Comparison of ENCODE assay signal across 13 mouse cellular contexts in the genomic region with DNA sequence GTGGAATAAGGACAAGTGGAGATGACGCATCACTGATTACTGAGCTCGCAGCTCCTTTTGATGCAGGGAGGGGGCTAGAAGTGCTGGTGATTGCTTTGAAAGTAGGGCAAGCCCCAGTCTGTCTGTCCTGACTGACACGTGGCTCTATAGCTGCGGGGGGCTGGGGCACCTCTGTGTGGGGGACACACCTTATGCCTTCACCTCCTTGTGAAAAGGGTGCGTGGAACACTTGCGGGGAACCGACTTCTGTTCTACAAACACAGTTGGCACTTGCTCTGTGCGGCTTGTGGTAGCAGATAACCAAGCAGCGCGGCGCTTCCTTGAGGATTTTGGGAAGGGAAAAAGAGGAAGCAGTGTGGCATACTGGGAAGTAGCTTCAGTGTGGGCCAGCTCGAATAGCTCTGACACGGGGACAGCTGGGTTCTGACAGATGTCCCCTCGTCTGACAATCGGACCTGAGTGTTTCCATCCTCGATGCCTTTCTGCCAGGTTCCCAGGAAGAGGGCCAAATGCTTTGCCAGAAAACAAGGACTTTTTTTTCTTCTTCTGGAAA.
DNase-seq lines count a peak whose midpoint lies in the region; ATAC-seq and TF ChIP-seq lines count a peak whose summit lies in the region.
"Had no signal": no experiment of that assay in that cellular context is flagged by ENCODE, and none has a peak within 500 bp of the region (broad histone marks: within the 10 kb centered on the region; RNA-seq: fewer than 3 reads in every experiment).

No protein-coding gene starts in this region.

- no peak overlapping the region for H3K9ac ChIP-seq in liver, postnatal 0 days (replicated peaks)
- H3K9ac ChIP-seq: intestine, embryonic 15.5 days; liver, embryonic 13.5 days had no signal

- ATAC-seq in liver, postnatal 0 days, result no peak
- ATAC-seq: intestine, embryonic 15.5 days; Patski had no signal

- peak; percentile 9 for DNase-seq in gastrocnemius, postnatal 10 days
- DNase-seq in gastrocnemius, postnatal 36 days, result no peak
- peak; percentile 74 for DNase-seq in left cerebral cortex, postnatal 4 days
- no peak for DNase-seq in left cerebral cortex, adult 8-10 months (ENCODE audit: low spot score in 2 of 2)
- DNase-seq in cerebellum, adult 18-20 months, result peak; percentile 63 to 68
- DNase-seq in layer of hippocampus, adult 2 months (ENCODE audit: low spot score in 2 of 2), result no peak
- DNase-seq in liver, postnatal 0 days, result no peak
- DNase-seq in frontal cortex, postnatal 14 days (ENCODE audit: low spot score in 2 of 2), result no peak
- DNase-seq: adrenal gland, postnatal 36 days; liver, embryonic 13.5 days had no signal

- no peaks in the 10 kb centered on the region for H3K4me1 ChIP-seq in liver, postnatal 0 days (ENCODE audit: insufficient read depth)

- peak overlapping the region; percentile 39 for H3K27ac ChIP-seq in layer of hippocampus, adult 2 months
- no peak overlapping the region for H3K27ac ChIP-seq in liver, postnatal 0 days (ENCODE audit: low read depth)
- H3K27ac ChIP-seq: intestine, embryonic 15.5 days; liver, embryonic 13.5 days had no signal

- no peaks in the 10 kb centered on the region for H3K9me3 ChIP-seq in liver, postnatal 0 days (ENCODE audit: low read length)
- H3K9me3 ChIP-seq: intestine, embryonic 15.5 days; liver, embryonic 13.5 days had no signal

- no peaks in the 10 kb centered on the region for H3K27me3 ChIP-seq in liver, postnatal 0 days (ENCODE audit: insufficient read depth, low read length)
- H3K27me3 ChIP-seq: intestine, embryonic 15.5 days; liver, embryonic 13.5 days; megakaryocyte, embryonic 14.5 days; Patski had no signal

- 67% methylated on average over 16 of the region's 16 CpGs for WGBS in liver, postnatal 0 days (ENCODE audit: insufficient replicate concordance)

- H3K4me2 ChIP-seq in liver, postnatal 0 days (ENCODE audit: low read depth, low read length), result no peak overlapping the region
- H3K4me2 ChIP-seq: intestine, embryonic 15.5 days; liver, embryonic 13.5 days had no signal

- peak overlapping the region; percentile 28 for H3K4me3 ChIP-seq in layer of hippocampus, adult 2 months
- H3K4me3 ChIP-seq in liver, postnatal 0 days (ENCODE audit: low read depth, low read length), result no peak overlapping the region
- H3K4me3 ChIP-seq: intestine, embryonic 15.5 days; liver, embryonic 13.5 days; megakaryocyte, embryonic 14.5 days had no signal

- TF ChIP-seq EP300 in liver, postnatal 0 days (IDR thresholded peaks at IDR 0.05; ENCODE audit: low read depth), result no peak

- no peaks in the 10 kb centered on the region for H3K36me3 ChIP-seq in liver, postnatal 0 days (replicated peaks; ENCODE audit: insufficient read depth, low read length)
- H3K36me3 ChIP-seq: intestine, embryonic 15.5 days; liver, embryonic 13.5 days had no signal

- TF ChIP-seq CTCF in layer of hippocampus, adult 2 months (conservative IDR thresholded peaks at IDR 0.05), result no peak
- no peak for TF ChIP-seq CTCF in liver, postnatal 0 days (IDR thresholded peaks at IDR 0.05; ENCODE audit: low read depth)

- intact Hi-C loops in gastrocnemius, postnatal 36 days (cut with DNase I), result no loop called here
- intact Hi-C loops in left cerebral cortex, postnatal 4 days (cut with DNase I), result no loop called here

Comparison
In these comparisons a context has a peak if more than half of its experiments do, and no peak if none do; other contexts are left out.
1. DNase-seq: peak in gastrocnemius, postnatal 10 days (single experiment), left cerebral cortex, postnatal 4 days (single experiment) and cerebellum, adult 18-20 months (2 of 2); none in gastrocnemius, postnatal 36 days (0 of 2), left cerebral cortex, adult 8-10 months (0 of 2), layer of hippocampus, adult 2 months (0 of 2), liver, postnatal 0 days (single experiment) and frontal cortex, postnatal 14 days (0 of 2).